ENCODE assay signal across 8 mouse cellular contexts in the genomic region with DNA sequence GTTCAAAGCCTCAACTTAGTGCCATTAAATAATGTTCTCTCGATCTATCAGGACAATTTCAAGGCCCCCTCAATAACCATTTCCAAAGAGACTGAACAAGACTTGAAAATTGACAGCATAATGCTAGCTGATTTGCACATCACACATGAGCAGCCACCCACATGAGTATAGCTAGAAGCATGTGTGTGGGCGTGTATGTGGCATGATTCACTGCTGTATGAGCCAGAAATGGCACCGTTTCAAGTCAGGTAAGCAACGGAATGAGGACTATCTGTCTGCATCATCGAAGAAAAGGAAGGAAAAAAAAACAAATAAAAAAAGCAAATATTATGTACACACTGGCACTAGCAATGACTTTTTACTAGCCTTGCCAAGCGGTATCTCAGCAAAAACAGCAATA. TPM values are rescaled to one million over a fixed set of nuclear protein-coding genes. Genes with fewer than 3 reads are reported as not detected.
A peak's percentile ranks its signal among the peaks of the same experiment; 100 is the strongest.
DNase-seq lines count a peak whose midpoint lies in the region; ATAC-seq and TF ChIP-seq lines count a peak whose summit lies in the region.

No protein-coding gene starts in this region.

- no peak for ATAC-seq in intestine, embryonic 14.5 days (replicated peaks; ENCODE audit: low FRiP score, low TSS enrichment, low read depth)

- no peak for TF ChIP-seq POLR2A in cerebellum, adult 2 months (IDR thresholded peaks at IDR 0.05; ENCODE audit: borderline replicate concordance, insufficient read depth, low read length)

- H3K4me2 ChIP-seq in intestine, embryonic 14.5 days (ENCODE audit: low read length) = peak overlapping the region; percentile 63

- no peaks in the 10 kb centered on the region for H3K36me3 ChIP-seq in intestine, embryonic 14.5 days (ENCODE audit: control insufficient read depth, insufficient read depth, low read length)

- WGBS in cerebellum, adult 2 months = 10% methylated on average over 6 of the region's 6 CpGs
- 69% methylated on average over 6 of the region's 6 CpGs for WGBS in intestine, embryonic 14.5 days

- no peaks in the 10 kb centered on the region for H3K27me3 ChIP-seq in cerebellum, adult 2 months (ENCODE audit: control insufficient read depth, insufficient read depth, low read length)
- 0 out of 2 replicates have a peak, but pooled peaks cover 7% of the 10 kb centered on the region for H3K27me3 ChIP-seq in intestine, embryonic 14.5 days (replicated peaks; ENCODE audit: control insufficient read depth, insufficient read depth, low read length)

- H3K9ac ChIP-seq in intestine, embryonic 14.5 days (ENCODE audit: low read length) = no peak overlapping the region

- no peak overlapping the region; the same call in 1 of the 2 replicates for H3K27ac ChIP-seq in cerebellum, adult 2 months (ENCODE audit: insufficient read depth, low read length)
- H3K27ac ChIP-seq in intestine, embryonic 14.5 days (ENCODE audit: low read depth) = no peak overlapping the region

- no peaks in the 10 kb centered on the region for H3K9me3 ChIP-seq in intestine, embryonic 14.5 days (ENCODE audit: control insufficient read depth, low read length)

- no peak for TF ChIP-seq CTCF in cerebellum, adult 2 months (IDR thresholded peaks at IDR 0.05; ENCODE audit: borderline replicate concordance, insufficient read depth, low read depth, low read length)

- DNase-seq in left cerebral cortex, adult 11 months (ENCODE audit: low spot score) = peak; percentile 46
- DNase-seq in left cerebral cortex, postnatal 4 days = no peak
- peak; percentile 35 to 70 for DNase-seq in cerebellum, adult 2 months
- no peak for DNase-seq in intestine, embryonic 14.5 days (ENCODE audit: low spot score)
- DNase-seq in naive thymus-derived CD4-positive, alpha-beta T cell, adult 2 months (ENCODE audit: low read depth) = peak; percentile 34
- DNase-seq in ovary, postnatal 14 days (ENCODE audit: low spot score) = no peak
- DNase-seq in embryo, embryonic 9.5 days (ENCODE audit: extremely low spot score) = no peak
- no peak for DNase-seq in lung, postnatal 4 days

- H3K4me3 ChIP-seq in cerebellum, adult 2 months (replicated peaks; ENCODE audit: insufficient read depth, low read depth, low read length) = peak overlapping the region; percentile 81
- H3K4me3 ChIP-seq in intestine, embryonic 14.5 days (ENCODE audit: low read depth, low read length) = no peak overlapping the region

- peaks cover 2% of the 10 kb centered on the region; the same call in 1 of the 2 replicates for H3K4me1 ChIP-seq in cerebellum, adult 2 months (ENCODE audit: control insufficient read depth, insufficient read depth, low read length)
- 0 out of 2 replicates have a peak, but pooled peaks cover 3% of the 10 kb centered on the region for H3K4me1 ChIP-seq in intestine, embryonic 14.5 days (replicated peaks; ENCODE audit: control insufficient read depth, insufficient read depth, low read length)

- intact Hi-C loops in left cerebral cortex, postnatal 4 days (cut with DNase I) = no loop called here

RNA-seq across cellular contexts. Expression of a gene that starts 32.5 kb away (rescaled TPM):
- 10 to 100 TPM; 79.6 to 85.9 TPM for total RNA-seq in left cerebral cortex, postnatal 4 days (2021)
- 106 and 114 TPM in 2 replicates for polyA plus RNA-seq in cerebellum, adult 2 months (2012; rRNA removed)
- polyA plus RNA-seq in intestine, embryonic 14.5 days (2014; fragmentation: Nextera tagmentation; extraction: Ambion mirVana) = 10.8 and 11.9 TPM in 2 replicates

Comparison
In these comparisons a context has a peak if more than half of its experiments do, and no peak if none do; other contexts are left out.
1. DNase-seq: peak in left cerebral cortex, adult 11 months (single experiment), cerebellum, adult 2 months (2 of 2) and naive thymus-derived CD4-positive, alpha-beta T cell, adult 2 months (single experiment); none in left cerebral cortex, postnatal 4 days (single experiment), intestine, embryonic 14.5 days (single experiment), ovary, postnatal 14 days (single experiment), embryo, embryonic 9.5 days (single experiment) and lung, postnatal 4 days (0 of 2).